Mouse (Mus musculus) heart, adult 2 months (tissue): ENCODE measurements around the gene Actl6a. TPM values are rescaled to one million over a fixed set of nuclear protein-coding genes. Genes with fewer than 3 reads are reported as not detected.

Experiments used
- DNase-seq, 2 experiments: peaks; one replicate each; pipeline ENCODE4 v3.0.0; 2021
- H3K27ac ChIP-seq: fragments of 200-600 bp; 2 replicates; pipeline ENCODE4 v1.8.1; 2022
- H3K27me3 ChIP-seq: fragments of 200-500 bp; 2 replicates; pipeline ENCODE4 v1.6.1; 2012; ENCODE audit warnings: mild to moderate bottlenecking, low read length, inconsistent platforms, mixed read lengths; ENCODE audit not compliant: control insufficient read depth, insufficient read depth
- H3K36me3 ChIP-seq: fragments of 200-500 bp; 2 replicates; pipeline ENCODE4 v1.6.1; 2012; ENCODE audit warnings: low read length, inconsistent platforms; ENCODE audit not compliant: control insufficient read depth, insufficient read depth
- H3K4me1 ChIP-seq: fragments of 200-500 bp; 2 replicates; pipeline ENCODE4 v1.6.1; 2011; ENCODE audit warnings: low read length; ENCODE audit not compliant: control insufficient read depth, insufficient read depth
- H3K4me3 ChIP-seq: fragments of 200-600 bp; 2 replicates; pipeline ENCODE4 v1.8.1; 2022
- H3K79me2 ChIP-seq: fragments of 200-500 bp; replicated peaks from 2 replicates; pipeline ENCODE4 v1.6.1; 2012; ENCODE audit warnings: mild to moderate bottlenecking, inconsistent platforms, low read length, moderate library complexity, mixed read lengths; ENCODE audit not compliant: control insufficient read depth, insufficient read depth
- H3K9ac ChIP-seq: fragments of 200-500 bp; 2 replicates; pipeline ENCODE4 v1.6.1; 2012; ENCODE audit warnings: low read depth, mild to moderate bottlenecking, control low read depth, inconsistent platforms, low read length, mixed read lengths
- CTCF ChIP-seq: fragments of 200-600 bp; IDR thresholded peaks from 2 replicates; pipeline ENCODE4 v1.8.1; 2022; ENCODE audit warnings: antibody characterized with exemption, mild to moderate bottlenecking, moderate library complexity
- EP300 ChIP-seq: fragments of 200-500 bp; IDR thresholded peaks from 2 replicates; pipeline ENCODE4 v1.6.1; 2011; ENCODE audit warnings: low read depth, low read length, control low read depth; ENCODE audit not compliant: insufficient read depth
- POLR2A ChIP-seq: fragments of 200-500 bp; IDR thresholded peaks from 2 replicates; pipeline ENCODE4 v1.6.1; 2011; ENCODE audit warnings: mild to moderate bottlenecking, low read depth, low read length, control low read depth; ENCODE audit not compliant: insufficient read depth
- WGBS: fragments of 180-500 bp; shearing (Covaris S2); methylation state at CpG from one replicate; pipeline ENCODE4 v1.1.7; 2018; 5-methylcytosine and 5-hydroxymethylcytosine counted together
- intact Hi-C: fragments of 180-260 bp; cut with DNase I; formaldehyde crosslinking; loops from one replicate; pipeline ENCODE4 v1.15.1; 2025
- polyA plus RNA-seq: library from polyadenylated mRNA; depleted of rRNA; stranded (reverse); fragments of >200 nt; gene quantifications from 2 replicates; pipeline ENCODE4 v1.2.3, GENCODE M21; 2012; rRNA removed
- total RNA-seq, 2 experiments: library from RNA; stranded (reverse); gene quantifications; 2 replicates each; pipeline ENCODE4 v1.2.3; 2021

Actl6a gene
- total and polyA plus RNA-seq, 3 experiments: 11.1 to 22.9 (median 22.1) TPM

GRCm38 (mm10) chr3:32770781-32771180 is 64.7 kb downstream of the Actl6a start:
- 33% methylated on average over 2 of the region's 2 CpGs for WGBS
- H3K27me3 ChIP-seq: no peaks in the 10 kb centered on the region
- intact Hi-C loops: no loop called here
- DNase-seq: no peak
- H3K9ac ChIP-seq: no peak overlapping the region
- no peak overlapping the region for H3K27ac ChIP-seq
- TF ChIP-seq EP300 (no peak), CTCF (no peak), POLR2A (no peak)
- no peaks in the 10 kb centered on the region for H3K4me1 ChIP-seq
- H3K4me3 ChIP-seq: no peak overlapping the region
- H3K36me3 ChIP-seq: no peaks in the 10 kb centered on the region
- no peaks in the 10 kb centered on the region for H3K79me2 ChIP-seq

Other genes starting within 250 kb of the Actl6a start
- gene Kcnmb3, start 214.1 kb upstream of the Actl6a start, total RNA-seq: not detected
- not detected in 2 replicates for gene Kcnmb3, start 214.1 kb upstream of the Actl6a start, polyA plus RNA-seq
- 10 to 100 TPM; 22.1 to 28.0 TPM for gene Zfp639, start 196.0 kb upstream of the Actl6a start, total RNA-seq
- gene Zfp639, start 196.0 kb upstream of the Actl6a start, polyA plus RNA-seq: 20.6 and 26.2 TPM in 2 replicates
- gene Mfn1, start 176.8 kb upstream of the Actl6a start, total RNA-seq: 100 to 1,000 TPM; 384 to 501 TPM
- gene Mfn1, start 176.8 kb upstream of the Actl6a start, polyA plus RNA-seq: 80.0 and 147 TPM in 2 replicates
- gene Gnb4, start 89.7 kb upstream of the Actl6a start, total RNA-seq: 10 to 100 TPM; 12.4 to 15.5 TPM
- gene Gnb4, start 89.7 kb upstream of the Actl6a start, polyA plus RNA-seq: 18.5 and 36.0 TPM in 2 replicates
- gene Ndufb5, start 30.7 kb downstream of the Actl6a start, total RNA-seq: 100 to 1,000 TPM; 793 to 933 TPM
- gene Ndufb5, start 30.7 kb downstream of the Actl6a start, polyA plus RNA-seq: 925 and 1,211 TPM in 2 replicates
- 10 to 100 TPM; 39.3 to 44.8 TPM for gene Mrpl47, start 31.3 kb downstream of the Actl6a start, total RNA-seq
- 4.8 and 10.8 TPM in 2 replicates for gene Mrpl47, start 31.3 kb downstream of the Actl6a start, polyA plus RNA-seq
- gene Usp13, start 111.2 kb downstream of the Actl6a start, total RNA-seq: 100 to 1,000 TPM; 183 to 204 TPM
- gene Usp13, start 111.2 kb downstream of the Actl6a start, polyA plus RNA-seq: 47.9 and 80.9 TPM in 2 replicates